Mouse (Mus musculus) layer of hippocampus, adult 8-10 months (tissue): ENCODE measurements around the gene Rngtt. TPM values are rescaled to one million over a fixed set of nuclear protein-coding genes. Genes with fewer than 3 reads are reported as not detected.

ENCODE experiments used
- DNase-seq, 2 experiments: peaks; one replicate each; pipeline ENCODE4 v3.0.0; 2022; ENCODE audit warnings: low spot score in 2 of 2
- microRNA-seq, 2 experiments: library from miRNA; unstranded; fragments of <30 nt; microRNA quantifications; one replicate each; pipeline ENCODE4 v1.2.0; 2022
- total RNA-seq, 4 experiments: library from RNA; stranded (reverse); gene quantifications; 2 replicates each; pipeline ENCODE4 v1.2.4; 2022

The Rngtt gene
- total RNA-seq, 4 experiments from 2014 or later = 25.7 to 32.6 (median 28.6) TPM

DNA sequence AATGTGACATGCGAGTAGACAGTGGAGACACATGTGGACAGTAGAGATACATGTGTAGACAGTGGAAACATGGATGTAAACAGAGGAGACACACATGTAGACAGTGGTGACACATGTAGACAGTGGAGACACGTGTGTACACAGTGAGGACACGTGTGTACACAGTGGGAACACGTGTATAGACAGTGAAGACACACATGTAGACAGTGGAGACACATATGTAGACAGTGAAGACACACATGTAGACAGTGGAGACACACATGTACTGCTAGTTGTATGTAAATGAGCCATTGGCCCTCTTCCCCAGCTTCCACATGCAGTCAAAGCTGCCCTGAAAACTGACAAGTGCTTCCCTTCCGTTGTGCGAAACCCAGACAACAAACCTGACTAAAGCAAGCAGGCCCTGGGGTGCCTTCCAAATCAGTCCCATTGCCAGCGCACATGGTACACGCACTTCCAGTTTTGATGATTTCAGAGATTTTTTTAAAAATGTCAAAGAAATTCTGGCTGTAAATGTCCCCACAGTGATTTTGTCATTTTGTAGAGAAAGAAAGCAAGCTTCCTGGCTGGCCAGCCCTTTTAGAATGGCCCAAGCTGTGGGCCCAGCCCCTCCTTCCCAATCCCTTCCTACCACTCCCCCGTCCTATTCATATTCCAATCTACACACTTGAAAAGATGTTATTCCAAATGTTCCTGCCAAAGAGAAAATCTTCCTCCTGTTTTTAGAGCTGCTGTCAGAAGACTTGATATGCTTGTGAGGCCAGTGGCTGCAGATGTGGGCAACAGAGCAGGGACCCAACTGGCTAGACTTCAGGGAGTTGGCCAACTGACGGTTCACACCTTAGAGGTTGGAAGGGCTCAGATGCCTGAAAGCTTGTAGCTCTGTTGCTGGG, 204.2 kb downstream of the Rngtt start:
- peak; percentile 36 to 57 for DNase-seq

DNA sequence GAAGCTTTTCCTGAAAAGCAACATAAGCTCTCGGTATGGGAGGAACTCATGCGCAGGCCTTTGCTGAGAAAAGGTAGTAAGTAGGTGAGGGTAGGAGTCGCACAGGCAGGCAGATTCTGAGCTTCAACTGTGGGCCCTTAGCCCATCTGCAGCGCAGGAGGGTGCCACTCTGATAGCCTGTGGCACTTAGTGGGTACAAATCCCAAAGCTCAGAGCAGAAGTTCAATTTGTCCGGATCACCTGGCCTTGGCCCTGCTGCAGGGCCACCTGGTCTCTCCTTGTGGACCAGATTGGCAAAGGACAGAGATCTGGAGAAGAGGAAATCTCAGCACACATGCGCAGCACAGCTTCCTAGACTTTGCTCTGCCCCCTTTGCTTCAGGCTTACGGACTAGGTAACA, 210.1 kb downstream of the Rngtt start:
- no peak for DNase-seq

DNA sequence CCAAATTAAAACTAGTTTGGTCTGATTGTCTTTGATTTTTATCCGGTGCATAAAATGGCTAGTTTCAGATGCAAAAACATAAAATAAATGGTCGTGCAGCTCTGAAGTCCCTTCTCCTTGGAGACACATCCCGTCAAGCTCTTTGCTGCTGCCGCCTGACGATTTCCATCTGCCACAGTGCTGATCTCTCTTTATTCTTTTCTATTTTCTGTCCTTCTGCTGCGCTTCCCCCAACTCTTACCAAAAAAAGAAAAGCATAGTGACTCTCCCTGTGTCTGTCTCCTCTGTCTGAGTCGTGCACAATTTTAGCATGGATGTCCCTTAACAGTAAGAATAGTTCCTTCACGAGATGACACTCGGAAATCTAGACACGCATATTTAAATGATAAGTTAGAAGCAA, 210.8 kb downstream of the Rngtt start:
- no peak for DNase-seq

DNA sequence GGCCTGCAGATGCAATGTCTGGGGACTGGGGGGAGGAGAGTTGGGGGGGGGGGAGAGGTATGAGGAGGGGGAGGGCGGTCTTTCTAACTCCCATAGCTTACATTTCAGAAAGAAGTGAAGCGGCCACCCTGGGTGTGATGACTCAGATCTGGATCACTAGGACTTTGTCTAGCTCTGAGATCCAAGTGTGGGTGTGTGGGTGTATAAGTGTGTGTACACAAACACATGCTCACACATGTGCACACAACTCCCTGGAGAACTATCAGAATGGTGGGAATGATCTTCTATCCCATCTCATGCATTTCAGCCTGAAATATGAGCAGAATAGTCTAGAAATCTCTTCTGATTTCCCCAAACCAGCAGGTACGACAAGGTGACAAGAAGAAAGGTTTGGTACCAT, 213.7 kb downstream of the Rngtt start:
- no peak for DNase-seq

DNA sequence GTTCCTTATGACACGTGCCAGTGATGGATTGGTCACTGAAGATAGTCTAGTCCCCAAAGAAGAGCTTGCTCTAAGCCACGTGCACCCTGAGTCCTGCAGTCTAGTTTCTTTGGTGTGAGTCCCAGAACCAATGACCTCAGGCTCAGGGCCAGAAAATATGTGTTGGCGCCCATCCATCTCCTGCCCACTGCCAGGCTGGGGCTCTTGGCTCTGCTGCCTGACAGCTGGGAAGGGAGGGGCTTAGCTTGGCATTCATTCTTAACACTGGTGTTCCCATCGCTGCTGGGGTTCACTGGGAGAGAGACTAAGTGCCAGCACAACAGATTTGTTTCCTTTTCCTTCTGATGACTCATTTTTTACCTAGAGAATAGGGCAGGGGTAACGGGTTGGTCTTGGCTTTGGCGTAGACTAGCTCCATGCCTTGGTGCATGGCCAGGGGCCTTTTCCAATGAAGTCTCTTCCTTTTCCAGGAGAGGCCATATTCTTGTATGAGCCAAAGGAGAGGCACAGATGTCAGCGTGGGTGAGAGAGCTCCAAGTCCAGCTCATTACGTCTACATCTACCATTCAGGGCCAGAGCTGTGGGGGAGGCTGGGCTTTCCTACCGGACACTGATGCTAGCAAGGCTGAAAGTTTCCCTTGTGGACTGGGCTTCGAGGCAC, 214.5 kb downstream of the Rngtt start:
- DNase-seq = peak; percentile 64 to 68

DNA sequence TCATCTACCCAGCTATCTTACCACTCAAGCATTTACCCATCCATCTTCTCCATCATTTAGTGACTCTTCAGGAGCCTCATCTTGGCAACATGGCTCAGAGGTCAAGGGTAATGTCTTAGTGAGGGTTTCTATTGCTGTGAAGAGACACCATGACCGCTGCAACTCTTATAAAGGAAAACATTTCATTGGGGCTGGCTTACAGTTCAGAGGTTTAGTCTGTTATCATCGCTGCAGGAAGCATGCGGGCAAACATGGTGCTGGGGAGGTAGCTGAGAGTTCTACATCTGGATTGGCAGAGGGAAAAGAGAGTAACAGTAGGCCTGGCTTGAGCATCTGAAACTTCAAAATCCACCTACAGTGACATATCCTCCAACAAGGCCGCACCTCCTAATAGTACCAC, 215.2 kb downstream of the Rngtt start:
- DNase-seq = no peak

DNA sequence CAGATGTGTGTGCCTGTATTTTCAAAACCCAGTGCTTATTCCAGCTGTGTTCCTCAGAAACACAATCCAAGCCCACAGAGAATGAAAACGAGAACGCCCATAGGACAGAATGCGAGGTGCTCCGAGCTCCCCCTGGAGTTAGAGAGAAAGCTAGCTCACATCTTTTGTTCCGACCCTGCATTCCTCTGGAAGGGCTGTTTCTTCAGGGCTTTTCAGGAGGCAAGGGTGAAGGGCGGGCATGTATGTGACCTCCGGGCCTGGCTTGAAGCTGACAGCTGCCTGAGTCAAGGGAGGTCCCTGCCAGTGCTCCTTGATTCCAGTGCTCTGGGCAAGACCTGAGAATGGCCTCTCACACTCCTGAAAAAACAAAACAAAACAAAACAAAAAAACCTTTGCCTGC, 216.0 kb downstream of the Rngtt start:
- DNase-seq = no peak

DNA sequence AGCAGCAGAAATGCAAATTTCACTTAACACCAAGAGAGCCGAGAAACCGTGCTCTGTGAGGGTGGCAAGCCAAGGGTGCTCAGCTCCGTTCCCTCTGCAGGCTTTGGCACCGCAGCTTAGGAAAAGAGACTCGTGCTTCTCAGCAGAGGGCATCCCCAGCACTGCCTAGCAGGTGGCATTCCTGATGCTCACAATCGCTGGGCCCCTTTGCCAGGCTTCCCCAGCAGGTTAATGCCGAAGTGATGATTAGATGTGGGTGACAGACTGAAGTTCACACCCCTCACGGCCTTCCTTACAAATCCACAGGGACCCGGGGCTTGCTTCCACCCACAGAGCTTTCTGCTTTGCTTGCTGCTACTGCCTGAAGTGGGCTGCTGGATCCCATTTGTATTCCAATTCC, 216.6 kb downstream of the Rngtt start:
- DNase-seq = peak; percentile 41 to 44

DNA sequence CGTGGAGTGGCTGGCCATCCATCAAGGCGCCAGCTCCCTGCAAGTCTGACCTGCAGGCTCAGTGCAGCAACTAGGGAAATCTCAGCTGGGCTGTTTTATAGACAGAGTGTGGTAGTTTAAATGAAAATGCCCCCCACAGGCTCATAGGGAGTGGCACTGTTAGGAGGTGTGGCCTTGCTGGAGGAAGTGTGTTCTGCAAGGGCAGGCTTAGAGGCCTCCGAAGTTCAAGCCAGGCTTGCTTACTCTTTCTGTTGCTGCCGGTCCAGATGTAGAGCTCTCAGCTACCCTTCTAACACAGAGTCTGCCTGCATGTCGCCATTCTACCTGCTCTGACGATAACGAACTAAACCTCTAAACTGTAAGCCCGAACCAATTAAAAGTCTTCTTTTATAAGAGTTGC, 222.5 kb downstream of the Rngtt start:
- DNase-seq = no peak

DNA sequence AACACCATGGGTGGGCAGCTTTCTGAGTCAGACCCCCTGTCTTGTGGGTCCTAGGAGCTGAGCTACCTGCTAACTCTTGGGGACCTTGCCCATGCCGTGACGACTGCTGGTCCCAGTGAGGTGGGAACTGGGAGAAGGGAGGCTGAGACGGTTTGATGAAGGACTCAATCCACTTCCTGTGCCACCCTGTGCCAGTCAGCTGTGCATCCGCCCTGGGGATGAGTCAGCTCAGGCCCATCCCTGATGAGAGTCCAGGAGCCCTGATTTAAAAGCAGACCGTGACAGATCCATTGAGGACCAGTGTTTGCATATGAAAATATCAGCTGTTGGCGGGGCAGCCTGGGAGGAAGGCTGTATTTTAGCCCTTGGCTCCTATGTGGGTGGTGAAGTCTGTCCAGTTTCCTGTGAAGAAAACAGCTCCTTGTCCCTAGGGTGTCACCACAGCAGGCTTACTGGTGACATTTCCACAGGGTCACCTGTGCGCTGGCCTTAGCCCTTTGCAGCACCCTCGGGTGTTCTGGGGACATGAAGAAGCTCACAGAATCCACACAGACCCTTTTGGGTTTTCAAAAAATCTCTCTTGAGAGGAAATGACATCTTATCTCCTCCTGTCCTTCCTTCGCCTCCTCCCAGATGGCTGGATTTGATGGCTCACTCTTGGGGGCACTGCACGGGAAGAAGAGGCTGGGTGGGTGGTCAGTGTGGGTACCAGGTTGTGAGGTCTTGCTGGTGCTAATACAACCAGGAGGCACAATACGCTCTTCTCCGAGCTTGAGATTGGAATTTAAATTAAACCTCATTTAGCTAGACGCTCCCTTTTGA, 234.9 kb downstream of the Rngtt start:
- no peak for DNase-seq

DNA sequence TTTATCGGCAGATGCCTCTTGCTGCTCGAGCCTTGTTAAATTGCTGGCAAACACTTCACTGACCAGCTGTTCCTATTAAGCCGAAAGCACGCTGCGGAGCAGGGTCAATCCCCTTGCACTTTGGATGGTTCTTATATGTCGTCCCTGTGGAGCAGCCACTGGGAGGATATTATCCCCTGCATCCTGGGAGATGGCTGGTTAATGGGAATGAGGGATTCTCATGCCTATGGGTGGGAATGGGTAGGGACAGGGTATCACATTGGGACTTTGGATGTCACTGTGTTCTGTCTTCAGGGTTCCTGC, 235.4 kb downstream of the Rngtt start:
- DNase-seq = no peak

DNA sequence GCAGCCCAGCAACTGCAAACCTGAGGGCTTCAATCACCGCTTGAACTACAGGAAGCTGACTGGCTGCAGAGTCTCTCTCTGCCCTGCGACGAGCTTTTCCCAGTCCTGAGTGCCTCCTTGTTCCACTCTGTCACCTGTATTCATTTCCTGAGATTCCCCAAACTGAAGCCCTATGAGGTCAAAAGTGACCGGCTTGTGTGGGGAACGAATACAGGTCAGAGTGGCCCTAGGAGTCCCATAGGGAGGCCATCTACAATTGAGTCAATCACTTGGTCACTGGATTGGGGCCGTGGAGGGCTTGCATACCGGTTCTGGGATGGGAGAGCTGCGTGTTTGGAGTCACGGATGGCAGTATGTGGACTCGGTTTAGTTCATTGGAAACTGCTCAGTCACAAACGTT, 236.2 kb downstream of the Rngtt start:
- DNase-seq = no peak

DNA sequence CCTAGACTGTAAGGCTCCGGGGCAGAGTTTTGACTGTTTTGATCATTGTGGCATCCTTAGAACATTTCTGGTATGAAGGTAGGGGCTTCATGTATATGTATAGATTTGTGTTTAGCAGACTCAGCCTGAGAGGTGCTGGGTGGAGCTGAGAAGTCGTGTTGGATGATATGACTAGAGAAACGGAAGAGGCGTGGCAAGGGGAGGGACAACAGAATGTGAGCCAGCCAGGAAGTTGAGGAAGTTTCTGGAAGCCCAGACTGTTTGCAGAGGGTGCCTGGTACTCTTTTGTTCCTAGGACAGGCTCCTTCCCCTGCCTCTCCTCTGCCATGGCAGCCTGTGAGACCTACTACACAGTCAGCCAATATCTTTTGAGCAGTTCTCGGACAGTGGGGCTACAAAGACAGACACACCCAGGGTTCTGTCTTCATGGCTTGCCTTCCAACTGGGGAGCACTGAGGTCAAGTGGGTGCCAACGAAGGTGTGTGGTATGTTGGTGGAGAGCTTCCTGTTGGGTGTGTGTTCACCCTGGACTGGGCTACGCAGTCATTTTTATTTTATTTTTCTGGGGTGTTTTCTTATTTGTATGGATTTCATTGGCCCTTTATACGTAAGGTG, 237.3 kb downstream of the Rngtt start:
- DNase-seq = no peak

DNA sequence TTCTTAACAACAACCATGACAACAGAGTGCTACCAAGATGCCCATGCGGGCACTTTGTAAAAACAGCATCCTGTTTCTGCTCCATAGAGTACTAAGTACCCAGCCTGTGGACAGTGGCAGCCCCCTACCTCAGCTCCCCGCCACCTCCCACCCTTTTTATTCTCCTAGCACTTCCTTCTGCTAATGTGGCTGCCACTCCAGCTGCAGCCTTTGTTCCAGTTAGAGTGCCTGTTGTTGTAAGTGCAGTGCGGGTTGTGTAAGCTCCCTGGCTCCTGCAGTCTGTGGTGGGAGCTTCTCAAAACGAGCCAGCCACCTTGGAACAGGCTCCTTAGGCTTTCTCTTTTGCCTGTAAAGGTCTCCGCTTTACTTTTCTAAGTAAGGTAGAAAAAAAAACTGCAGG, 239.5 kb downstream of the Rngtt start:
- no peak for DNase-seq

Small RNAs within 50 kb of the gene (microRNA-seq; reads per million reads assigned to microRNA genes)
- 0 reads per million in 2 experiments for gene Mir8118

Other genes with a start within 250 kb of the Rngtt start
- 1 to 10 TPM in 1 of 4 experiments, under 1 TPM in 3; 0.23 to 1.4 (median 0.79) TPM for gene Gabrr2, start 247.3 kb upstream of the Rngtt start, total RNA-seq
- gene Gabrr1, start 177.8 kb upstream of the Rngtt start, total RNA-seq = under 1 TPM in 2 of 4 experiments, not detected in 2; 0.14 to 0.31 TPM
- gene Pm20d2, start 120.6 kb upstream of the Rngtt start, total RNA-seq = 10 to 100 TPM in 2 of 4 experiments, 1 to 10 TPM in 2; 8.5 to 10.9 (median 9.5) TPM
- gene Srsf12, start 101.3 kb upstream of the Rngtt start, total RNA-seq = 10 to 100 TPM; 21.8 to 25.8 (median 24.5) TPM
- 100 to 1,000 TPM; 127 to 141 (median 133) TPM for gene Pnrc1, start 20.1 kb upstream of the Rngtt start, total RNA-seq